ENCODE assay signal across 8 mouse cellular contexts in the genomic region with DNA sequence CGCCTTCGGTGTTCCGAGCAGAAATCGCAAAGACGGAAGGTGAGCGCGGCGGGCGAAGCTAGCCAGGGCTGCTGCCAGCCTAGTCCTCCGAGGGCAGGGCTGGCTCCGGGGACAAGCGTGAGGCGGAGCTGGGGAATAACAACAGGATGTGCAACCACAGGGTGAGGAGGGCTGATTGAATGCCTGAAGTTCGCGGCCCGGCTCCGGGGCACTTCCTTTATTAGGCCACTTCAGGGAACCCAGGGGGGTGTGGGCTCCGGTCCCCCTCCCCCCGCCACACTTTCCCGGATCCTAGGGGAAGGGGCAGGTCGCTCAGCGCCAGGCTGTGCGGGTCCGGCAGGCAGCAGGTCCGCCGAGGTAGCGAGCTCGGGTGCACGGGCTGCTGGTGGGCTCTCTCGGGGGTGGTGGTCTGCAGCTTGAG. TPM values are rescaled to one million over a fixed set of nuclear protein-coding genes. Genes with fewer than 3 reads are reported as not detected.
DNase-seq lines count a peak whose midpoint lies in the region; ATAC-seq and TF ChIP-seq lines count a peak whose summit lies in the region.

No protein-coding gene starts in this region.

- peaks cover 74% of the 10 kb centered on the region for H3K4me1 ChIP-seq in erythroblast, embryonic 14.5 days (ENCODE audit: control insufficient read depth)
- H3K4me1 ChIP-seq in limb, embryonic 14.5 days (ENCODE audit: control insufficient read depth, insufficient read depth, low read length): peaks cover 14% of the 10 kb centered on the region; the same call in 1 of the 2 replicates
- H3K4me1 ChIP-seq in neural tube, embryonic 13.5 days (replicated peaks): peaks cover 42% of the 10 kb centered on the region

- 0% methylated on average over 26 of the region's 30 CpGs for WGBS in limb, embryonic 14.5 days
- 1% methylated on average over 30 of the region's 30 CpGs for WGBS in neural tube, embryonic 13.5 days

- peaks cover 4% of the 10 kb centered on the region for H3K36me3 ChIP-seq in erythroblast, embryonic 14.5 days (ENCODE audit: control insufficient read depth)
- no peaks in the 10 kb centered on the region for H3K36me3 ChIP-seq in limb, embryonic 14.5 days (ENCODE audit: control insufficient read depth, insufficient read depth, low read length)
- H3K36me3 ChIP-seq in neural tube, embryonic 13.5 days: 0 out of 2 replicates have a peak, but pooled peaks cover 4% of the 10 kb centered on the region

- peak; percentile 83 for DNase-seq in adrenal gland, postnatal 14 days
- no peak for DNase-seq in adrenal gland, adult 2 months
- peak; percentile 89 for DNase-seq in 416B (ENCODE audit: low read depth)
- DNase-seq in limb, embryonic 14.5 days (ENCODE audit: low spot score): peak; percentile 55
- DNase-seq in urinary bladder, postnatal 14 days (ENCODE audit: low spot score): no peak
- DNase-seq in gastrocnemius, postnatal 10 days: no peak

- peak overlapping the region; percentile 59 for H3K4me2 ChIP-seq in limb, embryonic 14.5 days (replicated peaks; ENCODE audit: low read depth, low read length, severe bottlenecking)
- H3K4me2 ChIP-seq in neural tube, embryonic 13.5 days: peak overlapping the region; percentile 79

- no peaks in the 10 kb centered on the region for H3K9me3 ChIP-seq in erythroblast, embryonic 14.5 days (ENCODE audit: control insufficient read depth, low read length)
- H3K9me3 ChIP-seq in limb, embryonic 14.5 days (ENCODE audit: control insufficient read depth, low read length): no peaks in the 10 kb centered on the region
- no peaks in the 10 kb centered on the region for H3K9me3 ChIP-seq in neural tube, embryonic 13.5 days

- H3K9ac ChIP-seq in limb, embryonic 14.5 days (ENCODE audit: low read depth, low read length, severe bottlenecking): peak overlapping the region; percentile 81
- peak overlapping the region; percentile 99 for H3K9ac ChIP-seq in neural tube, embryonic 13.5 days

- TF ChIP-seq POLR2A in limb, embryonic 14.5 days (IDR thresholded peaks at IDR 0.05; ENCODE audit: borderline replicate concordance, extremely low read depth, insufficient read depth, insufficient read length): no peak

- peaks cover 20% of the 10 kb centered on the region for H3K27me3 ChIP-seq in erythroblast, embryonic 14.5 days (ENCODE audit: control insufficient read depth)
- H3K27me3 ChIP-seq in limb, embryonic 14.5 days (ENCODE audit: control insufficient read depth, insufficient read depth, low read length): no peaks in the 10 kb centered on the region
- no peaks in the 10 kb centered on the region for H3K27me3 ChIP-seq in neural tube, embryonic 13.5 days

- peak; percentile 19; the same call in 1 of the 2 replicates for ATAC-seq in limb, embryonic 14.5 days (ENCODE audit: low FRiP score, low read depth)
- ATAC-seq in neural tube, embryonic 13.5 days (ENCODE audit: low read depth): peak; percentile 56

- H3K4me3 ChIP-seq in erythroblast, embryonic 14.5 days (replicated peaks): peak overlapping the region; percentile 84
- H3K4me3 ChIP-seq in limb, embryonic 14.5 days (replicated peaks; ENCODE audit: low read length): peak overlapping the region; percentile 61
- peak overlapping the region; percentile 98 for H3K4me3 ChIP-seq in neural tube, embryonic 13.5 days

- H3K27ac ChIP-seq in limb, embryonic 14.5 days (replicated peaks; ENCODE audit: low read depth, low read length): peak overlapping the region; percentile 97
- H3K27ac ChIP-seq in neural tube, embryonic 13.5 days (replicated peaks): peak overlapping the region; percentile 100

RNA-seq across cellular contexts. Expression of gene Cited2, which starts 0.4 kb away (rescaled TPM):
- total RNA-seq in adrenal gland, postnatal 14 days (2021): 75.6 and 77.2 TPM in 2 replicates
- 10 to 100 TPM; 57.4 to 72.4 TPM for total RNA-seq in adrenal gland, adult 2 months (2021)
- polyA plus RNA-seq in adrenal gland, adult 2 months (2012; rRNA removed): 108 and 109 TPM in 2 replicates
- polyA plus RNA-seq in erythroblast, embryonic 14.5 days (2012): 2.9 and 3.6 TPM in 2 replicates
- 55.7 and 67.5 TPM in 2 replicates for polyA plus RNA-seq in limb, embryonic 14.5 days (2012; rRNA removed)
- polyA plus RNA-seq in limb, embryonic 14.5 days (2014; fragmentation: Nextera tagmentation; extraction: Ambion mirVana): 44.7 and 45.7 TPM in 2 replicates
- polyA plus RNA-seq in neural tube, embryonic 13.5 days (2015; fragmentation: Nextera tagmentation; extraction: Ambion mirVana): 76.2 and 96.7 TPM in 2 replicates
- total RNA-seq in gastrocnemius, postnatal 10 days (2021): 10 to 100 TPM; 31.6 to 35.8 TPM

Comparison
In these comparisons a context has a peak if more than half of its experiments do, and no peak if none do; other contexts are left out.
1. DNase-seq: peak in adrenal gland, postnatal 14 days (single experiment), 416B (single experiment) and limb, embryonic 14.5 days (single experiment); none in adrenal gland, adult 2 months (single experiment), urinary bladder, postnatal 14 days (single experiment) and gastrocnemius, postnatal 10 days (single experiment).
2. Peak in every context shown above with its lines, with median percentiles within 50 percentile points of each other: H3K4me3 ChIP-seq.